Mouse (Mus musculus) forebrain, embryonic 13.5 days (tissue): ENCODE results near the gene Rbp1. TPM values are rescaled to one million over a fixed set of nuclear protein-coding genes. Genes with fewer than 3 reads are reported as not detected.

Experiments used
- ATAC-seq: fragments of 200-750 bp; cut with Nextera tagmentation; 2 replicates; pipeline ENCODE4 v1.8.0; 2017
- H3K27ac ChIP-seq: fragments of 300-500 bp; sonication (generic); 2 replicates; pipeline ENCODE4 v1.5.1; 2015; ENCODE audit warnings: inconsistent platforms, mild to moderate bottlenecking, moderate library complexity
- H3K27me3 ChIP-seq: fragments of 300-500 bp; sonication (generic); 2 replicates; pipeline ENCODE4 v1.6.1; 2015; ENCODE audit warnings: mild to moderate bottlenecking, inconsistent platforms
- H3K36me3 ChIP-seq: fragments of 300-500 bp; sonication (generic); 2 replicates; pipeline ENCODE4 v1.6.1; 2015; ENCODE audit warnings: mild to moderate bottlenecking, inconsistent platforms; ENCODE audit not compliant: poor library complexity, severe bottlenecking
- H3K4me1 ChIP-seq: fragments of 300-500 bp; sonication (generic); 2 replicates; pipeline ENCODE4 v1.6.1; 2015; ENCODE audit warnings: inconsistent platforms
- H3K4me2 ChIP-seq: fragments of 300-500 bp; sonication (generic); 2 replicates; pipeline ENCODE4 v1.6.1; 2015; ENCODE audit warnings: inconsistent platforms, mild to moderate bottlenecking, moderate library complexity
- H3K4me3 ChIP-seq: fragments of 300-500 bp; sonication (generic); 2 replicates; pipeline ENCODE4 v1.5.1; 2015; ENCODE audit warnings: mild to moderate bottlenecking, inconsistent platforms
- H3K9ac ChIP-seq: fragments of 300-500 bp; sonication (generic); 2 replicates; pipeline ENCODE4 v1.6.1; 2015; ENCODE audit warnings: mild to moderate bottlenecking, inconsistent platforms
- H3K9me3 ChIP-seq: fragments of 300-500 bp; sonication (generic); replicated peaks from 2 replicates; pipeline ENCODE4 v1.6.1; 2016; ENCODE audit warnings: inconsistent platforms
- WGBS: fragments of 180-500 bp; shearing (Covaris S2); methylation state at CpG from one replicate; pipeline ENCODE4 v1.1.7; 2015; 5-methylcytosine and 5-hydroxymethylcytosine counted together
- polyA plus RNA-seq: library from polyadenylated mRNA; unstranded; fragments of >200 nt; fragmentation: Nextera tagmentation; extraction: Ambion mirVana; gene quantifications from 2 replicates; pipeline ENCODE4 v1.2.1, GENCODE M21; 2015

Gene Rbp1
- polyA plus RNA-seq, 1 experiment from 2014 or later = 72.9 TPM

DNA sequence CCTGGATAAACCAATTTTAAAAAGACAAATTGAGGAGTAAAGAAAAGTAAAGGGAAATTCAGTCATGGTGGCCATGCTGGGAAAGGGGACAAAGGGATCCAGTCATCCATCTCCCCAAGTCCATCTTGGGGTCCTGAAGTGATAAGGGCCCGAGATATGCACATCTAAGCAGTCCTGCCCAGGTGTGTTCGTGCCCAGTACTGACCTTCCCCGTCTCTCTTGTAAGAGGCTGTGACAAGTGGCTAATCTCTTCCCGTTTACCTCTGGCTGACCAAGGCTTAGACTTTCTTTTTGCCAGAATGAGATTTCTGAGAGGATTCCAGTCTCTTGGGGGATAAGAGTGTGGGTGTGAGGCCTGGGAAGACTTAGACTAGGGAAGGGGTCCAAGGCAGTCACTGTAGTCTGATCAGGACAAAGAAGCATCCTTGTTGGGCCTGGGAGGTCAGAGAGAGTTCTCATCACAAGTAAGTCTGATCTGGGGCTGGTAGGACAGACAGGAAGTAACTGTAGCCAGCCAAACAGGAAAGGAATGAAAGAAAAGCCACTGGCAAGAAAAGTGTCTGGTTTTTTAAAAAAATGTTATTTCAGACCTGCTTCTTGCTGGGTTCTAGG, 5.3 kb downstream of the Rbp1 start:
- Histone ChIP-seq H3K4me3 (no peak overlapping the region), H3K27me3 (peaks cover 38% of the 10 kb centered on the region), H3K36me3 (peaks cover 3% of the 10 kb centered on the region; the same call in 1 of the 2 replicates), H3K9me3 (no peaks in the 10 kb centered on the region), H3K4me1 (peaks cover 52% of the 10 kb centered on the region), H3K9ac (no peak overlapping the region), H3K4me2 (peak overlapping the region; percentile 73), H3K27ac (no peak overlapping the region)
- ATAC-seq = no peak
- 70% methylated on average over 4 of the region's 4 CpGs for WGBS

- peaks cover 58% of the 10 kb centered on the region for H3K4me1 ChIP-seq
Measured at GRCm38 (mm10) chr9:98428783-98429182, 6.0 kb downstream of the Rbp1 start.

DNA sequence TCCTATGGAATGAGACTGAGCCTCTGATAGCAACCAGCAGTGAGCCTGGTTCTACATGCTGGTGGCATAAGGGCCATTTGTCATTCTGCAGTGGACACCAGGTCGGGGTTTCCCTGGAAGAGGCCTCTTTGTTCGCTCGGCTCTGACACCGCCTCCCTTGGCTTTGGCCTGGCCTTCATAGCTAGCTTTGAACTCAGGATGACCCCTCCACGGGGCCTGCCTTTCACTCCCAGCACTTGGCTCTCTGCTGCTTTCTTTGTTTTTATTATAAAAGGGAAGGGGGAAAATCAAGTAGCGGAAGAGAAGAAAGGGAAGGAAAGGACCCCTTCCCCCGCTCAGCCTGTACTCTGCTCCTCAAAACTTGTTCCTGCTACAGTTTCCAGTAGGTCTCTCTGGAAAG, 7.0 kb downstream of the Rbp1 start:
- H3K4me2 ChIP-seq = 0 out of 2 replicates have a peak overlapping the region, but pooled peaks have one; percentile 0
- ATAC-seq = no peak
- 9% methylated on average over 7 of the region's 7 CpGs for WGBS
- no peak overlapping the region for H3K4me3 ChIP-seq
- H3K36me3 ChIP-seq = peaks cover 3% of the 10 kb centered on the region; the same call in 1 of the 2 replicates
- no peak overlapping the region for H3K27ac ChIP-seq
- peaks cover 53% of the 10 kb centered on the region for H3K4me1 ChIP-seq
- H3K9me3 ChIP-seq = no peaks in the 10 kb centered on the region
- peaks cover 31% of the 10 kb centered on the region for H3K27me3 ChIP-seq
- no peak overlapping the region for H3K9ac ChIP-seq

More at GRCm38 (mm10) chr9:98428783-98429182, 6.0 kb downstream of the Rbp1 start:
- WGBS = 71% methylated on average over 8 of the region's 8 CpGs
- no peak overlapping the region for H3K27ac ChIP-seq
- H3K9me3 ChIP-seq = no peaks in the 10 kb centered on the region
- no peak overlapping the region for H3K9ac ChIP-seq
- H3K4me3 ChIP-seq = no peak overlapping the region
- H3K4me2 ChIP-seq = peak overlapping the region; percentile 73; the same call in 1 of the 2 replicates
- peaks cover 3% of the 10 kb centered on the region; the same call in 1 of the 2 replicates for H3K36me3 ChIP-seq
- H3K27me3 ChIP-seq = peaks cover 36% of the 10 kb centered on the region
- ATAC-seq = no peak

DNA sequence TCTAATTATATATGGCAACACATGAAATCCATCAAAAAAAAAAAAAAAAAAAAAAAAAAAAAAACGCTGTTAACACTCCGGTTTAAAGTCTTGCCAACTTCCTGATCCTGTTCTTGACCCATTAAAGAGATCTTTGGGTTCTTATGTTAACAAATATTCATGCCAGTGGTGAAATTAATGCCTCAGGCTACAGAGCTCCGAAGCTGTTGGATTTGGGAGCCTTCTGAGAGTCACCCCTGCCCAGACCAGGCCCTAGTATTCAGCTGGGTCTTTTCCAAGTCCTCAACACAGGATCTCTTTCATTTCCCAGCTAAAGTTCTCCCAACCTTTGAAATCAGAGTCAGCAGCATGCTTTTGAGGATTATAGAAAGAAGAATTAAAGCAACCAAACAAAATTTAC, 7.8 kb downstream of the Rbp1 start:
- H3K36me3 ChIP-seq = peaks cover 3% of the 10 kb centered on the region; the same call in 1 of the 2 replicates
- H3K9me3 ChIP-seq = no peaks in the 10 kb centered on the region
- peaks cover 26% of the 10 kb centered on the region for H3K27me3 ChIP-seq
- H3K4me3 ChIP-seq = no peak overlapping the region
- no peak overlapping the region for H3K9ac ChIP-seq
- no peak overlapping the region for H3K27ac ChIP-seq
- WGBS = 67% methylated on average over 3 of the region's 3 CpGs
- no peak overlapping the region for H3K4me2 ChIP-seq
- peaks cover 48% of the 10 kb centered on the region for H3K4me1 ChIP-seq
- no peak for ATAC-seq

DNA sequence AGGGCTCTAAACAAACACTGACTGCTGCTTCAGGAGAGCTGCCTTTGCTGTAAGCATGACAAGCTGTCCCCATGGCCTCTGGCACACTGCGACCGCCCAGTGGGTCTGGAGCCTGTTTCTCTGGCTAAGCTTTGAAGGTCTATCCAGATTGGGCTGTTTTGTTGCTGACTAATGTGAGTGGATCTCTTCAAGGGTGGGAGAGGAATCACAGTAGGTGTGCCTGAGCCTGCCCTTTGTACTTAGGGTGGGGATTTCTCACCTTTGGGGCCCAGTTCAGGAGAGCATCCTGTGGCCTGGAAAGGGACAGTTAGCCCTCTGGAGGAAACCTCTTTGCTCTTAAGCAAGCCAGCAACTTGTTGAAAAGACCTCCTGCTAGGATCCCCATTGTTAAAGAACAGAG, 10.3 kb downstream of the Rbp1 start:
- no peak overlapping the region for H3K4me2 ChIP-seq
- WGBS = 34% methylated on average over 2 of the region's 2 CpGs
- H3K27me3 ChIP-seq = peaks cover 15% of the 10 kb centered on the region

GRCm38 (mm10) chr9:98433956-98434588, 11.3 kb downstream of the Rbp1 start:
- Histone ChIP-seq H3K9me3 (no peaks in the 10 kb centered on the region), H3K4me1 (peaks cover 30% of the 10 kb centered on the region), H3K4me3 (no peak overlapping the region), H3K4me2 (no peak overlapping the region), H3K9ac (no peak overlapping the region), H3K36me3 (peaks cover 3% of the 10 kb centered on the region; the same call in 1 of the 2 replicates), H3K27ac (no peak overlapping the region), H3K27me3 (peaks cover 13% of the 10 kb centered on the region)
- no peak for ATAC-seq
- 32% methylated on average over 4 of the region's 4 CpGs for WGBS

More for the DNA sequence above, 10.3 kb downstream of the Rbp1 start:
- Histone ChIP-seq H3K4me1 (peaks cover 31% of the 10 kb centered on the region), H3K9me3 (no peaks in the 10 kb centered on the region), H3K27ac (no peak overlapping the region), H3K4me3 (no peak overlapping the region), H3K9ac (no peak overlapping the region), H3K36me3 (peaks cover 3% of the 10 kb centered on the region; the same call in 1 of the 2 replicates)
- no peak for ATAC-seq

DNA sequence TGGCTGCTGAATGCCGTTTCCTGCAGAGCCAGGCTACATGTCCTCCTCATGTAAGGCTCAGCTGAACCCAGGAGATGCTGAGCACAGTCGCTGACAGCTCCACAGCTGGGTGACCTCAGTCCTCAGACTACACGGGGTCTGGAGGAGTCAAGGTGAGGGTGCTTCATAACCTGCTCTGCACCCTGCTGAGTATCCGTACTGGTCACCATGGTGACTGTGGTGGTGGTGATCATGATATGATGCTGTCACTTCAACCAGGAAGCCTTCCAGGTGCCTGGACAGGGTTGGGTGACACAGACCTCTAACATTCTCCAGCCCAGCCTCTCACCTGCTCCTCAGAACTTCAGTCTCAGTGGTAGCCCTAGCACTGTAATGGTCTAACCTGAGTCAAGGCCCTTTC, 15.1 kb downstream of the Rbp1 start:
- no peaks in the 10 kb centered on the region for H3K36me3 ChIP-seq
- H3K4me3 ChIP-seq = no peak overlapping the region
- 88% methylated on average over 4 of the region's 4 CpGs for WGBS
- peaks cover 18% of the 10 kb centered on the region for H3K4me1 ChIP-seq
- peaks cover 15% of the 10 kb centered on the region for H3K27me3 ChIP-seq
- no peaks in the 10 kb centered on the region for H3K9me3 ChIP-seq
- no peak overlapping the region for H3K9ac ChIP-seq
- no peak overlapping the region for H3K4me2 ChIP-seq
- H3K27ac ChIP-seq = no peak overlapping the region
- no peak for ATAC-seq

DNA sequence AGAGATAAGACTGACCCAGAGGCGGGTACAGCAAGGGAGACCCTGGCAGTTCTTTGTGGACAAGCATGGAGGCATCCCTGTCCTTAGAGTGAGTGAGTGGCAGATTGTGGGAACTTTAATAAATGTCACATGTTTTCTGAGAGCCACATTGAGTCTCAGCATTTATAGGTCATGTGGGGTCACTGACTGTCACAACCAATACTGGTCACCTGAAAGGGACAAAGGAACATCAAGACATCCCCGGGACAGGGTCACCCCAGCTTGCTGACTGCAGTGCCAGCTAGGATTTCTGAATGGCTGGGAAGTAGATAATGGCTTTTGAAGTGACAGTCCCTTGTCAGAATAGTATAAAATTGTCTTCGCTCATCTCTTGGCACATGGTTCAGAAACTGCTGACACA, 16.3 kb downstream of the Rbp1 start:
- no peak overlapping the region for H3K27ac ChIP-seq
- no peak for ATAC-seq
- no peaks in the 10 kb centered on the region for H3K9me3 ChIP-seq
- H3K4me1 ChIP-seq = peaks cover 8% of the 10 kb centered on the region
- 66% methylated on average over 3 of the region's 3 CpGs for WGBS
- no peak overlapping the region for H3K9ac ChIP-seq
- no peaks in the 10 kb centered on the region for H3K36me3 ChIP-seq
- H3K27me3 ChIP-seq = peaks cover 15% of the 10 kb centered on the region
- H3K4me2 ChIP-seq = no peak overlapping the region
- no peak overlapping the region for H3K4me3 ChIP-seq

- WGBS = 42% methylated on average over 5 of the region's 5 CpGs
- ATAC-seq = no peak
- Histone ChIP-seq H3K9ac (no peak overlapping the region), H3K4me1 (peaks cover 18% of the 10 kb centered on the region), H3K4me3 (no peak overlapping the region), H3K4me2 (no peak overlapping the region), H3K9me3 (no peaks in the 10 kb centered on the region), H3K27ac (no peak overlapping the region), H3K36me3 (peaks cover 24% of the 10 kb centered on the region), H3K27me3 (0 out of 2 replicates have a peak, but pooled peaks cover 6% of the 10 kb centered on the region)
Measured at GRCm38 (mm10) chr9:98442638-98443037, 19.9 kb downstream of the Rbp1 start.

DNA sequence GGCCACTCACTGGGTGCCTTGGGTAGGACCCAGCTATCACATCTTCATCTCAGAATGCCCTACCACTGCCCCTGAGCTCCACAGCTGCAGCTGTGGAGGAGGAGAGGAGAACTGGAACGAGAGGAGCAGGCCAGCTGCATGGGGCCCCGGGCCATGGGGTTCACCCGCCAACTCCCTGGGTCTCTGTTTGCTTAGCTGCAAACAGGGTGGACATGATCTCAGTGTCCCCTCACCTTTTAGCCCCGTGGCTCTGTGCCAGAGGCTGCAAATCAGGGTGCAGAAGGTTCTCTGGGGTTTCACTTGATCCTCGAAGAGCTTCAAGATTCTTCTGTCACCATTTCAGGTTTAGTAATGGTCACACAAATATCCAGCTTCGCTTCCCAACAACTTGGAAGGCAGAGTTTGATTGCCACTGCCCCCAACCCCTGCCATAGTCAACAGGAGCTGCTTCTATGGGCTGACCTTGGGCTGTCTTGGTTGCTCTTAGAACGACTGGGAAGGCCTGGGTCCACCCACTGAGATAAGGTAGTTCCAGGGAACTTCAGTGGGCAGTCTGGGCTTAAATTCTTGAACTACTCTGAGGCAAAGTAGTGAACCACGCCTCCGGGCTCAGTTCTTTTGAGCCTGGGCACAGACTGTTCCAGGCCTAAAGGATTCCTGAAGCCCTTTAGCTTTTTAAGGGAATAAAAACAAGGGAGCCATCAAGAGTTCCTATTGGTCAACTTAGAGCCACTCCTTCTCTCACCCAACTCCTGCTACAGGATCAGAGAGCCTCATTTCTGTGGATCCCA, 22.8 kb downstream of the Rbp1 start:
- 80% methylated on average over 9 of the region's 9 CpGs for WGBS
- H3K27me3 ChIP-seq = 0 out of 2 replicates have a peak, but pooled peaks cover 6% of the 10 kb centered on the region
- ATAC-seq = no peak
- H3K4me1 ChIP-seq = peaks cover 15% of the 10 kb centered on the region; the same call in 1 of the 2 replicates
- peaks cover 24% of the 10 kb centered on the region for H3K36me3 ChIP-seq
- H3K27ac ChIP-seq = no peak overlapping the region
- H3K4me3 ChIP-seq = no peak overlapping the region
- no peaks in the 10 kb centered on the region for H3K9me3 ChIP-seq
- no peak overlapping the region for H3K9ac ChIP-seq
- no peak overlapping the region for H3K4me2 ChIP-seq

- no peak for ATAC-seq
- Histone ChIP-seq H3K4me1 (0 out of 2 replicates have a peak, but pooled peaks cover 4% of the 10 kb centered on the region), H3K27me3 (no peaks in the 10 kb centered on the region), H3K36me3 (peaks cover 8% of the 10 kb centered on the region; the same call in 1 of the 2 replicates), H3K4me3 (no peak overlapping the region), H3K27ac (no peak overlapping the region), H3K9me3 (no peaks in the 10 kb centered on the region), H3K9ac (no peak overlapping the region), H3K4me2 (no peak overlapping the region)
- WGBS = 73% methylated on average over 1 of the region's 1 CpGs
Measured at GRCm38 (mm10) chr9:98450976-98451375, 28.2 kb downstream of the Rbp1 start.

DNA sequence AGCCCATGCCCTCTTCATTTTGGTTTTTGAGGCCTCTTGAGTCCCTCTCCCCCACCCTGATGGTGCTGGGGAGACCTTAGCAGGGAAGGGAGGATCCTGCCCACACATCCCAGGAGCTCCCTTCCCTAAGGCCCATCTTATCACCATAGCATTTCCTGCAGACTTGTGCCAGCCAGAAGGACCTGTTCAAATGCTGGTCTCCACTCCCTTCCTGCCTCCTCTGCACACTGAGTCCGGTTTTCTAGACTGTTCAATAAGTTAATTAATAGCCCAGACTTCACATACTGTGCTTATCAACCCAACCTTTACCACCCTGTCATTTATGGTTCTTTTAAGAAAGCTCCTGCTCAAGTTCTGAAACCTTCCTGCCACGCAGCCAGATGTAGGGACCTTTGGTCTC, 43.9 kb downstream of the Rbp1 start:
- no peak overlapping the region for H3K9ac ChIP-seq
- H3K9me3 ChIP-seq = no peaks in the 10 kb centered on the region
- H3K27me3 ChIP-seq = no peaks in the 10 kb centered on the region
- ATAC-seq = no peak
- H3K4me2 ChIP-seq = no peak overlapping the region
- no peaks in the 10 kb centered on the region for H3K36me3 ChIP-seq
- WGBS = 71% methylated on average over 2 of the region's 2 CpGs
- no peak overlapping the region for H3K27ac ChIP-seq
- no peaks in the 10 kb centered on the region for H3K4me1 ChIP-seq
- no peak overlapping the region for H3K4me3 ChIP-seq
